Mouse (Mus musculus): ENCODE results near the gene Gm20661.
A peak's percentile ranks its signal among the peaks of the same experiment; 100 is the strongest.

Gene Gm20661

DNA sequence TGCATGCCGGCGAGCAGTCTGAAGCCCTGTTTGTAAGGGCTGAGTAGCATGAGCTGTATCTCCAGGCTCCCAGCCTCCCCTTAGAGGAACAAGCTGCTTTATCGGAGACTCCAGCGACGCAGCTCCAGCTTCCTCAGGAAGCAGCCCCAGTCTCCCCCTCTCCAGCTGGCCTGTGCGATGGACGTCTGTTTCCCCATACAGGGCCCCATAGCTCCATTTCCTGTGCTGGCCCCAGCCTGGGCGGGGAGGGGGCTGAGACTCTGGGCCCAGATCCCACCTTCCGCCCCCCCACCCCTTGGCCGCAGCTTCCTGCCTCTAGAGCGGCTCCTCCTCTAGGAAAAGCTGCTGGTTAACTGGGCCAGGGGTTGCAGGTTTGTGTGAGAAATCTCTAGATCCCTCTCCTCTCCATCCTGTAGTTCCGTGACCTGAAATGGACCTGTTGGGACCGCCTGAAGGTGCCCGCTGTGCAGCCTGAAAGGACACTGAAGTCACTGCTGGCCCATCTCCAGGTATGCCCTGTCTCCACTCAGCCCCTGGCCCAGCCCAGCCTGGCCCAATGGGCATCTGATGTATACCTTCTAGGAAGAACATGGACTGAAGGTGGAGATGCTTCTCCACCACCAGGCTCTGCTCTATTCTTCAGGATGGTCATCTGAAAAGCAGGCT, at the start of gene Gm20661:
TSS of gene Gm20661 (plus strand) at position 378 of the 666 bp plus-strand sequence.
- DNase-seq (ENCODE audit: low spot score in 2 of 2), result no peak

DNA sequence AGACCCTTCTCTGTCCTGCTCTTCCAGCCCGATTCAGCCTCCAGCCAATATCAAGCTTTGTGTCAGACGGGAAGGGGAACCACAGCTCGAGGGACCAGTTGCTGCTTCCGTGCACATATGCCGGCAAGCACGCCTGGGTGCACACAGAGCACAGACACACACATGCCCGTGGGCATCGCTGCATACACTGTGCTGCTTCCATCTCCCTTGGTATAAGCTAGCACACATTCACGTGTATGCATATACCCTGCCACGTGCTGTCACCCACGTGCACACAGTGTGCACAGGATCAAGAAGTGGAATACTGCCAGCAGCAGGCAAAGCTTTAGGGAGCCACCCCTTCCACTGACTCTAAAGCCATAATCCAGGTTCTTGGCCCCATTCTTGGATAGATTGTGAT, 48.7 kb upstream of the Gm20661 start:
- DNase-seq (ENCODE audit: low spot score in 2 of 2), result peak in 1 of 2 experiments; percentile 70

GRCm38 (mm10) chr9:107935374-107935773, 47.5 kb upstream of the Gm20661 start, which contains the start of gene Camkv:
TSS of gene Camkv (plus strand) at chr9:107935674.
- no peak for DNase-seq (ENCODE audit: low spot score in 2 of 2)

- peak in 1 of 2 experiments; percentile 67 for DNase-seq (ENCODE audit: low spot score in 2 of 2)
Observed at GRCm38 (mm10) chr9:107935790-107936214, 47.1 kb upstream of the Gm20661 start.

DNA sequence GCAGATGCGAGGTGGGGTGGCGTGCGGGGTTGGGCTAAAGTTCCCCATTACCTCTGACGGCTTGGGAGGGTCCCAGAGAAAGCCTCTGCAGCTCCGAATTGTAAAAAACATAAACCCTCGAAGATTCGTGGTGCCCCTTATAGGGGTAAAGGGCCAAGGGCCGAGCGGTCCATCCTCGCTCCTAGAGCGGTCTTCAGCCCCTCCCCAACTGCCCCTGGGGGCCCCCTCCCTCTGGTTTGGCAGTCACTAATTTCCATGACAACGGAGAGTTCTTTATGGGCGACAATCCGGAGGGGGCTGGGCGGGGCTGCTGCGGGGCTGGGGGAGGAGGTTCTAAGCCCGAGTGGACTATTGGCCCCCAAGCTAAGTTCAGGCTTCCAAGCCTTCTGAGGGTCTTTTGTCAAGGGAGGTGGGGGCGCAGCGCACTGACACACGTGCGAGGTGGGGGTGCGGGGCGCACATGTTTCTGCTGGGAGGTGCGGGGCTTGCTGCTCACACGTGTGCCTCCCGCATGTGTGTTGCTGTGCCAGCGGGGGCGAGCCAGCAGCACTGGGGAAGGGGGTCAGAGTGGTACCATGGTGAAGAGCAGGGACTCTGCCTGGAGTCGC, 46.5 kb upstream of the Gm20661 start:
- peak in 1 of 2 experiments; percentile 70 for DNase-seq (ENCODE audit: low spot score in 2 of 2)

DNA sequence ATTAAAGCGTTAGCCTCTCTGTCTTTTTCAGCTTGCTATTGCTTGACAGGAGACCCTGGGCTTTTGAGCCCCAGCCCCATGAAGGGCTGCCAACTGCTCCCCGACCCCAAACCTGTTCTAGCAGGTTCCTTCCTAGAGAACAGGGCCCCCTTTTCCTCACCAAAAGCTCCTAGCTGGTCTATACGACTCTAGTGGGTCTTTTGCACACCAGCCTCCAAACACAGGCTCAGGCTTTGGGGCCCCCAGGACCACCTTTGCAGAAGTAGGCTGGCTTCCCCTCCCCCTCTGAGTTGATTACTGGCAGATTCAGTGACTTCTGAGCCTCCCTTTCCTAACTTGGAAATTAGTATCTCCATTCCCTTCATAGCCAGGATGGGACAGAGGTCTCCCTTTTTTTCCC, 46.0 kb upstream of the Gm20661 start:
- DNase-seq (ENCODE audit: low spot score in 2 of 2), result no peak

DNA sequence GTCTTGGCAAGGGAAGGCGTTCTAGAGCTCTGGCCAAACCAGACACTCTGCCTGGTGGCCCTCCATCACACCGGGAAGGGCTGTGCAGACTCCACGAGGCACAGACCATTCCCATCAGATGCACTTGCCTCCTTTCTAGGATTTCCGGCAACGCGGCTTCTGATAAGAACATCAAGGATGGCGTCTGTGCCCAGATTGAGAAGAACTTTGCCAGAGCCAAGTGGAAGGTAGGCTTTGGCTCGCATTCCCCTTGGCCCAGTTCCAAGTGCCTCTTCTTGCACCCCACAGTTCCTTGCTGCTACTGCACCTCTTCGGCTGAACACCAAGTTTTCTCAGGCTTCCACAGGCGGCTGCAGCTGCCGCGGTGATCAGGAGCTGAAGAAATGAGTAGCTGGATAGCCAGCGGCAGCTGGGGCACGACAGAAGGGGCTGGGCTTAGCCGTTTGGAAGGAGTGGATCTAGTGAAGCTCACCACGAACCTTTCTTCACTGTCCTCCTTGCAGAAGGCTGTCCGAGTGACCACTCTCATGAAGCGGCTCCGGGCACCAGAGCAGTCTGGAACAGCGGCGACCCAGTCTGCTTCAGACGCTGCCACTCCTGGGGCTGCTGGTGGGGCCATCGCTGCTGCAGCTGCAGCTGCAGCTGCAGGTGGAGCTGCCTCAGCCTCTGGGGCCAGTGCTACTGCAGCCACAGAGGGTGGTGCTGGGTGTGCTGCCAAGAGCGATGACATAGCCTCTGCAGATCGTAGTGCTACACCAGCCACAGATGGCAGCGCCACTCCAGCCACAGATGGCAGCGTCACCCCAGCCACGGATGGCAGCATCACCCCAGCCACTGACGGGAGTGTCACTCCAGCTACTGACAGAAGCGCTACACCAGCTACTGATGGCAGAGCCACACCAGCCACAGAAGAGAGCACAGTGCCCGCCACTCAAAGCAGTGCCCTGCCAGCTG, 35.3 kb upstream of the Gm20661 start:
- DNase-seq (ENCODE audit: low spot score in 2 of 2), result no peak

DNA sequence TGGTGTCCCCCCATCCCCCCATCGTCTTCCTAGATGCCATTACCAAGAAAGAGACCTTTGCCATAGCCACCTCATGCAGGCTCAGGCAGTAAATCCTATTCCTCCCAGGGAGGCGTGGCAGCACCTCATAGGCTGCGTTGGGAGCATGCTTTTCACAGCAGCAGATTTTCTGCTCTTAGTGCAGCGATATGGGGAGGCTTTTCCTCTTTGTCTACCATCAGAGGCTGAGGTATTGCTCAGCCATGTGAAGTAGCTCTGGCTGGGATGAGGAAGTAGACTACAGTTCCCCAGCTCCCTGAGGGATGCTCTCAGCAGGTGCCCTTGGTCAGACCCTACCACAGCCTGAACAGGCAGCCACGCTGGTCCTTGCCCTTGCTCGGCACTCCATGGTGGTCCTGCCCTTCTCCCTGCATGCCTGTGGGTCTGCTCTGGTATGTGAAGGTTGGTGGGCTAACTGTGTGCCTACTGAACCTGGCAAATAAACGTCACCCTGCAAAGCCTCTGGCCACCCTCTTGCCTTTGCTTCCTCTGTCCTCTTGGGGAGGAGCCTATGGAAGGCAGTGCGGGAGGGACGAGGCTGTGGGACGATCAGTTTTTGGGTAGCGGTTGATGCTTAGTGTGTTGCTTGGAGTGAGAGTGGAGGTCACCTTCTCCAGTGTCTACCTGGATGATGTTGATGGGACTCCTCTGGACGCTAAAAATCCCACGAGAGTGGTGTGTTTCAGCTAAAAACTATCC, 33.5 kb upstream of the Gm20661 start:
- no peak for DNase-seq (ENCODE audit: low spot score in 2 of 2)

DNA sequence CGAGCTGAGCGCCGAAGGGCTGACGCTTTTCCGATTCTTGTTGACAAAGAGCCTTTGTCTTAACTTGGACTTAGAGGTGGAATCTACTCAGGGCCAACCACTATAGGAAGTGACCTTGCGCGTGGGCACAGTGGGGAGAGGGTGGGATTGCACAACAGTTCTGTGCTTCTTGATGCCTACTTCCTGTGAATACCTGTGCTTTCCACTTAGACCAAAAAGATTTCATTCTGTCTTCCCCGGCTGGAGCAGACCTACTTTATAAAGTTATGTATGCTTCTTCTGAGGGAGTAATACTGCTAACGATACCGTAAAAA, 33.0 kb upstream of the Gm20661 start, which contains the start of gene Traip:
TSS of gene Traip (plus strand) at position 215 of the 314 bp plus-strand sequence.
- no peak for DNase-seq (ENCODE audit: low spot score in 2 of 2)

GRCm38 (mm10) chr9:107950460-107951355, 32.1 kb upstream of the Gm20661 start:
- DNase-seq (ENCODE audit: low spot score in 2 of 2), result peak; percentile 87 to 93

DNA sequence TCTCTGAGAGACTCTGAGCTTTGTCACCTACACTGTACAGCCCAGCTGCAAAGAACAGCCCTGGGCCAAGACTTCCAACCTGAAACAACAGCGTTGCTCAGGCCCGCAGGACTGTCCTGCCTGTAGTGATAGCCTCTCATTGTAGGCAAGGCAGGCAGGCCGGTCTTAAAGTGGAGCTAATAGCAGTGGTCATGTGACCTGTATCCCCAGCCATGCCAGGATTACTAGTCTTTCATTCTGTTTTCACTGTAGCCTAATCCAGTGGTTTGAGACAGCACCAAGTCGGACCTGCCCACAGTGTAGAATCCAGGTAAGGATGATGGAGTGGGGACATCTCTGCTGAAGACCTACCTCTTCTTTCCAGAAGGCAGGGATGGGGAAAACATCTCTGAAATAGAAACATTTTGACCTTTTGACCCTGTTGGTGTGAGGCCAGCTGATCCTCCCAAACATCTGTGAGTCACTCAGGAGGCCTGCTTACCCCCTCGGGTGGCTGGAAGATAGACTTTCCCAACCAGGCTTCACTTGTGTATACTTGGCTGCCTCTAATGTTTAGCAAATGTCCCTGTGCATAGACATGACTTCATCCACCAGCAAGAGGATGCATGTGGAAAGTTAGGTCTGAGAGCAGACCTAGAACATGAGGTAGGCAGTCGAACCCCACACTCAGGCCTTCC, 27.1 kb upstream of the Gm20661 start:
- DNase-seq (ENCODE audit: low spot score in 2 of 2), result no peak

GRCm38 (mm10) chr9:107957141-107957540, 25.7 kb upstream of the Gm20661 start:
- DNase-seq (ENCODE audit: low spot score in 2 of 2), result no peak

- DNase-seq (ENCODE audit: low spot score in 2 of 2), result no peak
Observed at GRCm38 (mm10) chr9:107959896-107960295, 23.0 kb upstream of the Gm20661 start.

GRCm38 (mm10) chr9:107960928-107961327, 21.9 kb upstream of the Gm20661 start:
- DNase-seq (ENCODE audit: low spot score in 2 of 2), result no peak

DNA sequence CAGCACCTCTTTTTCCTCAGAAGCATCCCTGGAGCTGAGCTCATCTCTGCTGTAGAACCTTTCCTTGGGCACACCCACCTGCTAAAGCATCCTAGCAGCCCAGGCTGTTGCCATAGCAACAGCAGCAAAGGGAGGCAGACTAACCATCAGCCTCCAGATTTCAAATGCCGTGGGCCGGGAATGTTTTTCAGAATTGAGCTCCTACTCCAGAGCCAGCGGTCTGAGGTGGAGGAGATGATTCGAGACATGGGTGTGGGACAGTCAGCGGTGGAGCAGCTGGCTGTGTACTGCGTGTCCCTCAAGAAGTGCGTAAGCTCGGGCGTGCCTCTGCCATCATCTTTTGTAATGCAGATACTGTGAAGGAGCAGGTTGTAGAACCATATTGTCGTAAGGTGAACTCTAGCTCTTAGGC, 21.5 kb upstream of the Gm20661 start:
- peak; percentile 81 to 90 for DNase-seq (ENCODE audit: low spot score in 2 of 2)

DNA sequence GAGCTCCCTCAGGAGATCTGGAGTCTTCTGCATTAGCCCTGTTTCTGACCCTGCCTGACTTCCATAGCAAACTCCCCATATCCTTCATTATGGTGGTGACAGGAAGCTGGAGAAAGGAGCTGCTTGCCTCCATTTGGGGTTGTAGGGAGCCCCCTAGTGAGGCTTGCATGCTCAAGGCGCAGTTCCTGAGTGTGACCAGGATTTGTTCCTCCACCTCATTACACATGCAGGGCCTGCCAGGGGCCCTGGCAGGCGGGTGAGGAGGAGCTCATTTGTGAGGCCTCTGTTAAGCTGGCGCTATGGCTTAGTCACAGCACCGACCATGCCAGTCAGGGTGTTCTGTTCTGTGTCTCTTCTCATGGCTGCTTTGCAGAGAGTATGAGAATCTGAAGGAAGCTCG, 21.0 kb upstream of the Gm20661 start:
- peak; percentile 72 to 80 for DNase-seq (ENCODE audit: low spot score in 2 of 2)

- no peak for DNase-seq (ENCODE audit: low spot score in 2 of 2)
Observed at GRCm38 (mm10) chr9:107962916-107963315, 19.9 kb upstream of the Gm20661 start.

DNA sequence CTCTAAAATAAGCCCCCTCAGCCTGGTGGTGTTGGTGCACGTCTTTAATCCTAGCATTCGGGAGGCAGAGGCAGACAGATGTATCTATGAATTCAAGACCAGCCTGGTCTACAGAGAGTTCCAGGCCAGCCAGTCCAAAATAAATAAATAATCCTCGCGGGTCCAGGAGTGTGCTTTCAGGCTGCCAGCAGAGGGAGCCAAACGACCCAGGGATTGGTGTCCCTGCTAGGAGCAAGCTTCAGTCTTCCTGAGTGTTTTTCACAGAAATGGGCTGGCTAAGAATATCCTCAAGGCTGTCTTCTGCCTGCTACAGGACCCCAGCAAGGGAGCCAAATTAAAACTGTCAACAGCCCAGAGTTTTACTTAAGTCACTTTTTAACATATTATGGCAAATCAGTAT, 19.2 kb upstream of the Gm20661 start:
- peak in 1 of 2 experiments; percentile 78 for DNase-seq (ENCODE audit: low spot score in 2 of 2)

- no peak for DNase-seq (ENCODE audit: low spot score in 2 of 2)
Observed at GRCm38 (mm10) chr9:107964681-107965080, 18.2 kb upstream of the Gm20661 start.

DNA sequence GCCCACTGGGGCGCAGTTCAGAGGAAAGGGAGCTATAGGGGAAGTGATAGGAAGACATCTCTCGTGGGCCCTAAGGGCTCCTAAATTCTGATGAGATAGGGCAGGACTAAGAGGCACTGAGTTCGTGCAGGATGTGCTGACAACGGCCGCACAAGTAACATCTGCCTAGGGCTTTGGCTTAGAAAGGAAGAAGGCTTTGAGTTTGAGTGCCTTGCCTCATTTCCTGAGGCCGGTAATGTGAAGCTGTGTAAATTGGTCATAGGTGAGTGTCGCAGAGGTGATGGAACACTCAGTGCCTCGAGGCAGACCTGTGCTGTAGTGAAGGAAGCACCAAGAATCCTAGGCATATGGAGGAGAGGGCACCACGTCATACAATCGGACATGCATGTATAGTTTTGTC, 16.2 kb upstream of the Gm20661 start:
- DNase-seq (ENCODE audit: low spot score in 2 of 2), result no peak
